Mouse (Mus musculus): ENCODE measurements around the gene Eras.
"Not testable (repeated sequence)": the region's sequence is repeated elsewhere in the genome, so short reads cannot be mapped to it uniquely, and the experiment has no call there.

The Eras gene

GRCm38 (mm10) chrX:7928270-7928790 lies at the start of gene Eras:
Gene Eras (minus strand): TSS chrX:7928607.
- DNase-seq = no peak

GRCm38 (mm10) chrX:7977892-7978291 lies 49.5 kb upstream of the Eras start, which contains the start of gene Gata1:
Gene Gata1 (minus strand): TSS chrX:7978071.
- no peak for DNase-seq

- no peak for DNase-seq
These were observed 42.9 kb upstream of the Eras start for GRCm38 (mm10) chrX:7971292-7971691.

- no peak for DNase-seq
These were observed 40.5 kb upstream of the Eras start for GRCm38 (mm10) chrX:7968899-7969298.

- DNase-seq = no peak
These were observed 39.8 kb upstream of the Eras start for GRCm38 (mm10) chrX:7968226-7968625.

GRCm38 (mm10) chrX:7967596-7968201 lies 39.3 kb upstream of the Eras start:
- DNase-seq = no peak

GRCm38 (mm10) chrX:7966161-7966560 lies 37.8 kb upstream of the Eras start:
- no peak for DNase-seq

- DNase-seq = no peak
These were observed 35.6 kb upstream of the Eras start for GRCm38 (mm10) chrX:7963829-7964626.

GRCm38 (mm10) chrX:7958868-7959267 lies 30.5 kb upstream of the Eras start:
- DNase-seq = no peak

- DNase-seq = no peak
These were observed 21.7 kb upstream of the Eras start for GRCm38 (mm10) chrX:7950091-7950490.

GRCm38 (mm10) chrX:7947900-7948492 lies 19.6 kb upstream of the Eras start:
- DNase-seq = peak; percentile 96

GRCm38 (mm10) chrX:7947108-7947899 lies 18.9 kb upstream of the Eras start, which contains the start of gene Hdac6:
Gene Hdac6 (minus strand): TSS chrX:7947889.
- no peak for DNase-seq

- no peak for DNase-seq
These were observed 17.2 kb upstream of the Eras start for GRCm38 (mm10) chrX:7945618-7946017.

- DNase-seq = no peak
These were observed 9.3 kb upstream of the Eras start for GRCm38 (mm10) chrX:7937667-7938066.

- DNase-seq = no peak
These were observed 8.5 kb upstream of the Eras start for GRCm38 (mm10) chrX:7936874-7937273.

- no peak for DNase-seq
These were observed 1.3 kb downstream of the Eras start for GRCm38 (mm10) chrX:7927116-7927515.

- no peak for DNase-seq
These were observed 2.1 kb downstream of the Eras start for GRCm38 (mm10) chrX:7926266-7926665.

GRCm38 (mm10) chrX:7922032-7922431 lies 6.4 kb downstream of the Eras start:
- DNase-seq = no peak

GRCm38 (mm10) chrX:7919601-7920383 lies 8.6 kb downstream of the Eras start, which contains the start of gene Pcsk1n:
Gene Pcsk1n (plus strand): TSS chrX:7919822.
- no peak for DNase-seq

GRCm38 (mm10) chrX:7917960-7918359 lies 10.4 kb downstream of the Eras start:
- not testable (repeated sequence) for DNase-seq

GRCm38 (mm10) chrX:7915669-7916068 lies 12.7 kb downstream of the Eras start:
- DNase-seq = peak; percentile 67

- DNase-seq = no peak
These were observed 17.9 kb downstream of the Eras start for GRCm38 (mm10) chrX:7910473-7910872.
